Mouse (Mus musculus) neural tube, embryonic 11.5 days (tissue): ENCODE measurements around the gene Nrbp1. TPM values are rescaled to one million over a fixed set of nuclear protein-coding genes. Genes with fewer than 3 reads are reported as not detected.
A peak's percentile ranks its signal among the peaks of the same experiment; 100 is the strongest.

ENCODE experiments used
- ATAC-seq: fragments of 200-750 bp; cut with Nextera tagmentation; 2 replicates; pipeline ENCODE4 v1.8.0; 2017; ENCODE audit warnings: moderate number of reproducible peaks, mild to moderate bottlenecking, moderate TSS enrichment, moderate library complexity; ENCODE audit not compliant: insufficient read depth, low FRiP score, low TSS enrichment
- DNase-seq: peaks from one replicate; pipeline ENCODE4 v3.0.0-alpha.2; 2015; ENCODE audit warnings: low spot score
- H3K27ac ChIP-seq: fragments of 300-500 bp; sonication (generic); 2 replicates; pipeline ENCODE4 v1.5.1; 2014; ENCODE audit warnings: low read depth, mild to moderate bottlenecking, low read length
- H3K27me3 ChIP-seq: fragments of 300-500 bp; sonication (generic); 2 replicates; pipeline ENCODE4 v1.6.1; 2014; ENCODE audit warnings: mild to moderate bottlenecking, low read length, mixed read lengths; ENCODE audit not compliant: control insufficient read depth, insufficient read depth
- H3K36me3 ChIP-seq: fragments of 300-500 bp; sonication (generic); 2 replicates; pipeline ENCODE4 v1.6.1; 2014; ENCODE audit warnings: mild to moderate bottlenecking, low read length, moderate library complexity, mixed read lengths; ENCODE audit not compliant: control insufficient read depth, insufficient read depth
- H3K4me1 ChIP-seq: fragments of 300-500 bp; sonication (generic); 2 replicates; pipeline ENCODE4 v1.6.1; 2014; ENCODE audit warnings: low read length, mixed read lengths; ENCODE audit not compliant: control insufficient read depth, insufficient read depth
- H3K4me2 ChIP-seq: fragments of 300-500 bp; sonication (generic); 2 replicates; pipeline ENCODE4 v1.6.1; 2014; ENCODE audit warnings: low read depth, mild to moderate bottlenecking, moderate library complexity
- H3K4me3 ChIP-seq: fragments of 300-500 bp; sonication (generic); 2 replicates; pipeline ENCODE4 v1.5.1; 2014; ENCODE audit warnings: low read depth, low read length
- H3K9ac ChIP-seq: fragments of 300-500 bp; sonication (generic); 2 replicates; pipeline ENCODE4 v1.6.1; 2014; ENCODE audit warnings: mild to moderate bottlenecking, low read length
- H3K9me3 ChIP-seq: fragments of 300-500 bp; sonication (generic); 2 replicates; pipeline ENCODE4 v1.6.1; 2016; ENCODE audit warnings: low read length; ENCODE audit not compliant: control insufficient read depth
- WGBS: fragments of 180-500 bp; shearing (Covaris S2); extraction: QIAGEN DNeasy Blood & Tissue Kit; methylation state at CpG from one replicate; pipeline ENCODE4 v1.1.7; 2014; 5-methylcytosine and 5-hydroxymethylcytosine counted together
- polyA plus RNA-seq: library from polyadenylated mRNA; unstranded; fragments of >200 nt; fragmentation: Nextera tagmentation; extraction: Ambion mirVana; gene quantifications from 2 replicates; pipeline ENCODE4 v1.2.1, GENCODE M21; 2014

Nrbp1 gene
- polyA plus RNA-seq, 1 experiment from 2014 or later: 163 TPM

GRCm38 (mm10) chr5:31252151-31252550, 11.5 kb downstream of the Nrbp1 start:
- 50% methylated on average over 10 of the region's 10 CpGs for WGBS
- Histone ChIP-seq H3K9me3 (no peaks in the 10 kb centered on the region), H3K27ac (no peak overlapping the region), H3K4me2 (peak overlapping the region; percentile 15), H3K27me3 (no peaks in the 10 kb centered on the region), H3K4me3 (no peak overlapping the region), H3K4me1 (peaks cover 9% of the 10 kb centered on the region; the same call in 1 of the 2 replicates), H3K9ac (0 out of 2 replicates have a peak overlapping the region, but pooled peaks have one; percentile 12), H3K36me3 (peaks cover 25% of the 10 kb centered on the region)
- no peak for ATAC-seq
- no peak for DNase-seq

- H3K27me3 ChIP-seq: no peaks in the 10 kb centered on the region
- peaks cover 21% of the 10 kb centered on the region for H3K36me3 ChIP-seq
- H3K9ac ChIP-seq: no peak overlapping the region
- H3K4me2 ChIP-seq: no peak overlapping the region
- H3K4me1 ChIP-seq: peaks cover 9% of the 10 kb centered on the region; the same call in 1 of the 2 replicates
- 83% methylated on average over 16 of the region's 16 CpGs for WGBS
- H3K4me3 ChIP-seq: no peak overlapping the region
- no peak for DNase-seq
- no peak for ATAC-seq
- H3K9me3 ChIP-seq: no peaks in the 10 kb centered on the region
- H3K27ac ChIP-seq: no peak overlapping the region
Measured at GRCm38 (mm10) chr5:31252795-31253545, 12.3 kb downstream of the Nrbp1 start.

DNA sequence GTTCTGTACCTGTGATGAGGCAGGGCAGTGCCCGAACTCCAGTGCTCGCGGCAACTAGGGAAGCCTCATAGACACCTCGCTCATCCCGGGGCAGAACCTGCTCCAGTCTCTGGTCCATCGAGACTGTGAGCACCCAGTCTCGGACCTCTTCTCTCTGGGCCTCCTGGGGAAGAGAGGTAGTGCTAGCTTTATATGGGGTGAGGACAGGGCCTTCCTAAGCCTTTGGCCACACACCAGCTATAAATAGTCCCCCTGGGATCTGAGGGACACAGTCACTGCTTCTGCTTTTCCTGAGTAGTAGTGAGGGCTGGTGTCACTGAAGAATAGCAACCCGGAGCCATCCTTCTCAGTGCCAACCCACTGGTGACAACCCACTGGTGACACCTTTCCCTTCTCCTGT, 13.1 kb downstream of the Nrbp1 start:
- WGBS: 91% methylated on average over 8 of the region's 8 CpGs
- H3K36me3 ChIP-seq: peaks cover 21% of the 10 kb centered on the region

GRCm38 (mm10) chr5:31254452-31254851, 13.8 kb downstream of the Nrbp1 start:
- no peak overlapping the region for H3K4me3 ChIP-seq
- ATAC-seq (no peak), DNase-seq (no peak)
- H3K4me1 ChIP-seq: peaks cover 9% of the 10 kb centered on the region; the same call in 1 of the 2 replicates
- 90% methylated on average over 7 of the region's 7 CpGs for WGBS
- H3K9me3 ChIP-seq: no peaks in the 10 kb centered on the region
- peaks cover 23% of the 10 kb centered on the region for H3K36me3 ChIP-seq
- no peak overlapping the region for H3K27ac ChIP-seq
- H3K9ac ChIP-seq: no peak overlapping the region
- H3K27me3 ChIP-seq: no peaks in the 10 kb centered on the region
- H3K4me2 ChIP-seq: no peak overlapping the region

More for the DNA sequence above, 13.1 kb downstream of the Nrbp1 start:
- Histone ChIP-seq H3K27me3 (no peaks in the 10 kb centered on the region), H3K9me3 (no peaks in the 10 kb centered on the region), H3K4me2 (no peak overlapping the region), H3K9ac (no peak overlapping the region), H3K27ac (no peak overlapping the region), H3K4me1 (peaks cover 9% of the 10 kb centered on the region; the same call in 1 of the 2 replicates), H3K4me3 (no peak overlapping the region)
- DNase-seq (no peak), ATAC-seq (no peak)

DNA sequence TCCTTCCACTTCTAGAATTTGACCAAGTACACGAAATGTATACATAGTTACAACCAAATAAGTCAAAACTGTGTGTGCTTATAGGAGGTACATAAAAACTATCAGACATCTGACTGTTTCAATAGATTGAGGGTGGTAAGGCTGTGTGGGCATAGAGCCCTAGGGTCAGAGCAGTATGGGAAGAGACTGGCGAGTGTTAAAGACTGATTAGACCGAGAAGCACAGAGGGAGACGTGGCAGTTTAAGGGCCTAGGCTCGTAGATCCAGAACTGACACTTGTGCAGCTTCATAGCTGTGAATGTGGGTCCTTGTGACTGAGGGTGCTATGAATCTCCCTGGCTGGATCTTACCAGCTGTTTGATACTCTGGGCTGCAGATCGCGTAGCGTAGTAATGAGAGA, 14.2 kb downstream of the Nrbp1 start:
- Histone ChIP-seq H3K4me2 (no peak overlapping the region), H3K4me1 (peaks cover 9% of the 10 kb centered on the region; the same call in 1 of the 2 replicates), H3K9ac (no peak overlapping the region), H3K4me3 (no peak overlapping the region), H3K27me3 (no peaks in the 10 kb centered on the region), H3K36me3 (peaks cover 23% of the 10 kb centered on the region), H3K27ac (no peak overlapping the region), H3K9me3 (no peaks in the 10 kb centered on the region)
- ATAC-seq: no peak
- WGBS: 89% methylated on average over 8 of the region's 8 CpGs
- DNase-seq: no peak

DNA sequence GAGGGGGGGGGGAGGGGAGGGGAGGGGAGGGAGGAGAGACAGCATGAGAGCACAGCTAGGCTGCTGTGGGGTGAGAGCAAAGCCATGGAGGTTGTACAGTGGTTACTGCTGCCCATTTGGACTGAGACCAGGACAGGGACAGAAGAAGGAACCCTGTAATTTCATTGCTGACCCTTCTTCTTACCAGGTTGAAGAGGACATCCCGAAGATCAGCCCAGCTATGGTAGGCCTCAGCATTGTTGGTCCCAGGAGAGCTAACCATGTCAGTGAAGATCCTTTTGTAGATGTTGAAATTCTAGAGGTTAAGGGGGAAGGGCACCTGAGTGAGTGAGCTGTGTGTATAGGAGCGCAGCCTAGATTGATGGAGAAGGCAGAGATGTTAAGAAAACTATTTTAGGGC, 14.7 kb downstream of the Nrbp1 start:
- DNase-seq (no peak), ATAC-seq (no peak)
- no peak overlapping the region for H3K27ac ChIP-seq
- no peaks in the 10 kb centered on the region for H3K9me3 ChIP-seq
- no peaks in the 10 kb centered on the region for H3K27me3 ChIP-seq
- H3K4me3 ChIP-seq: no peak overlapping the region
- H3K4me2 ChIP-seq: no peak overlapping the region
- no peak overlapping the region for H3K9ac ChIP-seq
- H3K4me1 ChIP-seq: peaks cover 9% of the 10 kb centered on the region; the same call in 1 of the 2 replicates
- peaks cover 21% of the 10 kb centered on the region for H3K36me3 ChIP-seq
- 90% methylated on average over 2 of the region's 2 CpGs for WGBS

DNA sequence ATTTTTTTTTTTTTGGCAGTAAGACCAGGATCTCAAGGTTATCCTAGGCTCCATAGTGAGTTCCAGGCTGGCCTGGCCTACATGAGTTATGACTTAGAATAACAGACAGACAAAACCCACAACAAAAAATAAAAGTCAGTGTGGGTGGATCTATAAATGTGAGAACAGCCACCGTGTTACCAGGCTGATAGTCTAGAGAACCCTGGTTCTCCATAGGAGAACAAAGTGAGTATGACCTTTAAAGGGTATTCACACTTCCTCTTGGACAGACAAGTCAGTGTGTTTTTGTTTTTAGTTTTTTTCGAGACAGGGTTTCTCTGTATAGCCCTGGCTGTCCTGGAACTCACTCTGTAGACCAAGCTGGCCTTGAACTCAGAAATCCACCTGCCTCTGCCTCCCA, 15.3 kb downstream of the Nrbp1 start:
- WGBS: 84% methylated on average over 2 of the region's 2 CpGs
- H3K4me1 ChIP-seq: peaks cover 9% of the 10 kb centered on the region; the same call in 1 of the 2 replicates
- no peak overlapping the region for H3K4me2 ChIP-seq
- no peak overlapping the region for H3K9ac ChIP-seq
- no peak overlapping the region for H3K4me3 ChIP-seq
- H3K9me3 ChIP-seq: no peaks in the 10 kb centered on the region
- no peak overlapping the region for H3K27ac ChIP-seq
- DNase-seq (no peak), ATAC-seq (no peak)
- peaks cover 16% of the 10 kb centered on the region for H3K36me3 ChIP-seq
- H3K27me3 ChIP-seq: no peaks in the 10 kb centered on the region

DNA sequence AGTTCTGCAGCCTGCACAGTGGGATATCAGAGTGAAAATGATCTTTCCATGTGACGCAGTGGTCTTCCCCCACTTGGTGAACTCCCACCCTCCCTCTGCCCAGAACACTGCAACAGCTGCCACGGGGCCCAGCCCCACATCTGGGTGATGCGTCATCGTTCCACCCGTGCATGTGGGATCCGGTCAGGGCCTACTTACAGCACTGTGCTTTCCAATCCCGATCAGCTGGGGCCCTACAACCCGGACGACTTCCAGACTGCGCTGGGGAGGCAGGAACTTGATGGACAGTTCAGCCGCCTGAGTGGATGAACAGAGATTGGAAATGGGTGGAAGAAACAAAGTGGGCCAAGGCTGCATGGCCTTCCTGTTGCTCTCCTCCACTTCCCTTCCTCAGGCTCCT, 17.0 kb downstream of the Nrbp1 start:
- H3K4me1 ChIP-seq: no peaks in the 10 kb centered on the region
- 76% methylated on average over 11 of the region's 11 CpGs for WGBS
- no peak overlapping the region for H3K27ac ChIP-seq
- H3K27me3 ChIP-seq: no peaks in the 10 kb centered on the region
- no peak overlapping the region for H3K4me3 ChIP-seq
- DNase-seq (no peak), ATAC-seq (no peak)
- H3K36me3 ChIP-seq: peaks cover 11% of the 10 kb centered on the region
- no peak overlapping the region for H3K9ac ChIP-seq
- H3K9me3 ChIP-seq: no peaks in the 10 kb centered on the region
- no peak overlapping the region for H3K4me2 ChIP-seq

DNA sequence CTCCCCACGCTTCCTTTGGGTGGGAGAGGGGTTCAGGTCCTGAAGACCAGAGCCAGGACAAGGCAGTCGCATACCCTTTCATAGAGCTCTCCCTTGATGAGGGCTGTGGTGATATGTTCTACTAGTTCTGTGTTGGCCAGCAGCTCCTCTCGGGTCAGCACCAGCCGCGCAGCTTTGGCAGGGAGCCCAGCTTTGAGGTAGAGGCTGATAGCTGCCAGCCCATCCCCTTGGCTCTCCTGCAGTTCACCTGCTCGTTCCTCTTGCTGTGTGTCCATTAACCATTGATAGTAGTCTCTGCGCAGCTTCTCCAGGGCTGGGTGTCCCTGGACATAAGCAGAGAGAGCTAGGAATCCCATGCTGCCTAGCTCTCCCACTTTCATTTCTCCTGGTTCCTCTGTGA, 25.4 kb downstream of the Nrbp1 start:
- Histone ChIP-seq H3K4me3 (no peak overlapping the region), H3K4me2 (no peak overlapping the region), H3K9ac (no peak overlapping the region), H3K27ac (no peak overlapping the region), H3K9me3 (no peaks in the 10 kb centered on the region), H3K4me1 (no peaks in the 10 kb centered on the region), H3K27me3 (no peaks in the 10 kb centered on the region), H3K36me3 (peaks cover 14% of the 10 kb centered on the region)
- WGBS: 92% methylated on average over 7 of the region's 7 CpGs
- DNase-seq (no peak), ATAC-seq (no peak)
